Mouse (Mus musculus): ENCODE data around the gene Glod4. TPM values are rescaled to one million over a fixed set of nuclear protein-coding genes. Genes with fewer than 3 reads are reported as not detected.

Glod4 gene
- polyA plus RNA-seq, 1 experiment from 2014 or later: 111 TPM

DNA sequence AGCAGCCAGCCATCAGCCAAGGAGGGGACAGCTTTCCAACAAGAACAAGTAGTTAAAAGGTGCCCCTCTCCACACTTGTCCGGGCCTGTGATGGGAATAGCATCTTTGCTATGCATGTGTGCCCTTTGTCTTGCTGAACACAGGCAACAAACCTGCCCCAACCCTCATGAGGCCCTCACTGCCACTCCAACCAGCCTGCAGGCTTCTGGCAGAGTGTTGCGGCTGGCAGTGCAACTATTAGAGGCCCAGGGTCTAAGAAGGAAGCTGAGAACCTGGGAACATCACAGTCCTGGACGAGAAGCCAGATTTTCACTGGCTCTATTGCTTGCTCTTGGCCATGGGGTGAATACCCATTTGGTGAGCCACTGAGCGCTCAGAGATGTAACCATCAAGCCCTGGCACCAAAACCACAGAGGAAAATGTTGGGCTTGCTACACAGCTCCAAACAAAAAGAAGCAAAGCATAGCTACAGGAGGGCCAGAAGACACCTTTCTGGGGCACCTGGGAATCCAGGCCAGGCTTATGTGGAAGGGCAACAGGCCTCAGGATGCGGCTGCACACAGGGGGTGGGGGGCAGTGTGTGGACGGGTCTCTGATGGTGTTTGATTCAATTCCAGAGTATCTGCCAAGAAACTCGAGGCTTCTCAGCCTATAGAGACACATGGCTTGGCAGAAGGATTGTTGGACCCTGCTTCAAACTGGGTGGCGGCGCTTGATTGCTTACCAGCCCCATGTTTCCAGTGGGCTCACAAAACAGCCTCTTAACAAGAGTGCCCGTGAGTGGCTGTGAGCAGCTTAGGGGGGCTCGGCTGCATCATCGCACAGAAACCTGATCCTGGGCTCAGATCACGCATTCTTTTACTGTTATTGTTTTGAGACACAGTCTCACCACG is 35.7 kb upstream of the Glod4 start:
- H3K4me2 ChIP-seq: no peak overlapping the region
- peaks cover 14% of the 10 kb centered on the region; the same call in 1 of the 2 replicates for H3K36me3 ChIP-seq
- no peaks in the 10 kb centered on the region for H3K9me3 ChIP-seq (replicated peaks)
- H3K4me1 ChIP-seq (replicated peaks): peaks cover 12% of the 10 kb centered on the region; the same call in 1 of the 2 replicates
- WGBS: 62% methylated on average over 14 of the region's 14 CpGs
- no peak for ATAC-seq (ENCODE audit: insufficient number of reproducible peaks, low FRiP score)
- H3K4me3 ChIP-seq: no peak overlapping the region
- H3K27ac ChIP-seq (ENCODE audit: poor library complexity, severe bottlenecking): no peak overlapping the region
- no peak overlapping the region for H3K9ac ChIP-seq
- no peaks in the 10 kb centered on the region for H3K27me3 ChIP-seq (replicated peaks)

GRCm38 (mm10) chr11:76272440-76272839 is 28.9 kb upstream of the Glod4 start:
- peaks cover 6% of the 10 kb centered on the region; the same call in 1 of the 2 replicates for H3K4me1 ChIP-seq (replicated peaks)
- no peak for ATAC-seq (ENCODE audit: insufficient number of reproducible peaks, low FRiP score)
- H3K9ac ChIP-seq: no peak overlapping the region
- H3K27me3 ChIP-seq (replicated peaks): no peaks in the 10 kb centered on the region
- WGBS: 78% methylated on average over 4 of the region's 4 CpGs
- H3K36me3 ChIP-seq: peaks cover 37% of the 10 kb centered on the region
- no peak overlapping the region for H3K4me3 ChIP-seq
- H3K9me3 ChIP-seq (replicated peaks): no peaks in the 10 kb centered on the region
- no peak overlapping the region for H3K4me2 ChIP-seq
- no peak overlapping the region for H3K27ac ChIP-seq (ENCODE audit: poor library complexity, severe bottlenecking)

- H3K4me3 ChIP-seq: no peak overlapping the region
- peaks cover 25% of the 10 kb centered on the region for H3K36me3 ChIP-seq
- no peaks in the 10 kb centered on the region; the same call in 1 of the 2 replicates for H3K27me3 ChIP-seq (replicated peaks)
- no peak overlapping the region for H3K4me2 ChIP-seq
- H3K9me3 ChIP-seq (replicated peaks): no peaks in the 10 kb centered on the region
- no peak overlapping the region for H3K9ac ChIP-seq
- H3K27ac ChIP-seq (ENCODE audit: poor library complexity, severe bottlenecking): no peak overlapping the region
- ATAC-seq (ENCODE audit: insufficient number of reproducible peaks, low FRiP score): no peak
- peaks cover 11% of the 10 kb centered on the region for H3K4me1 ChIP-seq (replicated peaks)
- WGBS: 71% methylated on average over 6 of the region's 6 CpGs
Observed at GRCm38 (mm10) chr11:76268521-76269065, 25.1 kb upstream of the Glod4 start.

DNA sequence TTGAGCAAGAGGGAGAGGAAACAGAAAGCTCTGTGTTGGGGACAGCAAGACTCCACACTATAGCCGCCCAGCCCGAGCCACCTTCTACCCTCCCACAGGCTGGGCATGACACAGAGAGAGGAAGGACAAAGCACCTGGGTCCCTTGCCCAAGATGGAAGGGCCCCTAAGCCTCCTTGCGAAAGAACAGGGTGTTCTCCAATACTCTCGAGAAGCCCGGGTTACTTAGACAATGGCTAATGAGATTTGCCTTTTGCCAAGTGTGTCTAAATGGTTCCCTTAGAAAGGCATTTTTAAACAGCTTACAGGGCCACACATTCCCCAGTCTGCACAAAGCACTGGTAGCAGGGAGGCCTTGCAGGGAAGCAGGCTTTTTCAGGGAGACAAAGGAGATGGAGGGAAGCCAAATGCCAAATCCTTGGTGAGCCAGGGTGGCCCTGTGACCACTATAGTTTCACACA is 24.5 kb upstream of the Glod4 start:
- Histone ChIP-seq H3K4me3 (no peak overlapping the region), H3K27me3 (replicated peaks) (no peaks in the 10 kb centered on the region; the same call in 1 of the 2 replicates), H3K27ac (ENCODE audit: poor library complexity, severe bottlenecking) (no peak overlapping the region), H3K4me1 (replicated peaks) (peaks cover 16% of the 10 kb centered on the region), H3K9me3 (replicated peaks) (no peaks in the 10 kb centered on the region), H3K4me2 (no peak overlapping the region), H3K36me3 (peaks cover 20% of the 10 kb centered on the region), H3K9ac (no peak overlapping the region)
- no peak for ATAC-seq (ENCODE audit: insufficient number of reproducible peaks, low FRiP score)
- 61% methylated on average over 5 of the region's 5 CpGs for WGBS

- Histone ChIP-seq H3K36me3 (peaks cover 20% of the 10 kb centered on the region), H3K27ac (ENCODE audit: poor library complexity, severe bottlenecking) (no peak overlapping the region), H3K9ac (no peak overlapping the region), H3K27me3 (replicated peaks) (no peaks in the 10 kb centered on the region; the same call in 1 of the 2 replicates), H3K9me3 (replicated peaks) (no peaks in the 10 kb centered on the region), H3K4me3 (no peak overlapping the region), H3K4me1 (replicated peaks) (peaks cover 21% of the 10 kb centered on the region), H3K4me2 (no peak overlapping the region)
- WGBS: 64% methylated on average over 7 of the region's 7 CpGs
- no peak for ATAC-seq (ENCODE audit: insufficient number of reproducible peaks, low FRiP score)
Observed at GRCm38 (mm10) chr11:76267550-76267949, 24.0 kb upstream of the Glod4 start.

DNA sequence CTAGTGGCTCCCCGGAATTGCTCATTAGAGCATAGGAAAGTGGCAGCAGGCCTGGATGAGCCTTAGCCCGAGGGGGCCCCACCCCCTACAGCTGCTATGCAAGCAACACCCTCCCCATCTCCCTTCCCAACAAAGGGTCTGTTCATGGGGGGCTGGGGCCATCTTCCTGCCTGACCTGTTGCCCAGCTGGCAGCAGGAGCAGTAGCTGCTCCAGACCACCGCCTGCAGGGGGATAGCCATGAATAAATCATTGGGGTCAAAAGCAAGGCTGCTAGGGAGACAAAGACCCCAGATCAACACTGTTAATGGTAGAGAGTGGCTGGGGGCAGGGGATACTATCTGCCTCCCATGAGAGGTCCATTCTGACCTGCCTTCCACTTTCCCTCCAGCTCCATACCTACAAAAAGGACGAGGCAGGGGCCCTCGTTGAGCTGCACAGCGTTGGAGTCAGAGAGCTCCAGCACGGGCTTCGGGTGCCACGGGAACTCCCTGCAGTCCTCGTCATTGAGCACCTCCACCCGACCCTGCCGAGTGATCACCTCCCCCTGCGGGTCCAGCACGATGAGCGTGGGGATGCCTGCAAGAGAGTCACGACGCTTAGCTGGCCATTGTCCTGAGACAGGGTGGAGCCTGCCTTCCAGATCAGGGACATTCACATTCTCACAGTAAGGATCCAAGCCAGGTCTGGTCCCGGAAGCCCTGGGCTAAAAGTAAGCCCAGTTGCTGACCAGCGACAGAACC is 19.3 kb upstream of the Glod4 start:
- Histone ChIP-seq H3K4me1 (replicated peaks) (peaks cover 17% of the 10 kb centered on the region), H3K27ac (ENCODE audit: poor library complexity, severe bottlenecking) (no peak overlapping the region), H3K4me3 (no peak overlapping the region), H3K27me3 (replicated peaks) (no peaks in the 10 kb centered on the region; the same call in 1 of the 2 replicates), H3K9ac (no peak overlapping the region), H3K36me3 (peaks cover 27% of the 10 kb centered on the region), H3K9me3 (replicated peaks) (no peaks in the 10 kb centered on the region), H3K4me2 (peak overlapping the region; percentile 14; the same call in 1 of the 2 replicates)
- 19% methylated on average over 19 of the region's 19 CpGs for WGBS
- ATAC-seq (ENCODE audit: insufficient number of reproducible peaks, low FRiP score): no peak

GRCm38 (mm10) chr11:76261224-76261623 is 17.7 kb upstream of the Glod4 start:
- no peaks in the 10 kb centered on the region for H3K9me3 ChIP-seq (replicated peaks)
- H3K27ac ChIP-seq (ENCODE audit: poor library complexity, severe bottlenecking): no peak overlapping the region
- H3K4me2 ChIP-seq: no peak overlapping the region
- WGBS: 60% methylated on average over 12 of the region's 12 CpGs
- peaks cover 13% of the 10 kb centered on the region for H3K4me1 ChIP-seq (replicated peaks)
- H3K36me3 ChIP-seq: peaks cover 32% of the 10 kb centered on the region
- ATAC-seq (ENCODE audit: insufficient number of reproducible peaks, low FRiP score): 0 out of 2 replicates have a peak, but pooled peaks have one; percentile 20
- H3K27me3 ChIP-seq (replicated peaks): no peaks in the 10 kb centered on the region; the same call in 1 of the 2 replicates
- no peak overlapping the region for H3K4me3 ChIP-seq
- no peak overlapping the region for H3K9ac ChIP-seq

GRCm38 (mm10) chr11:76260208-76261050 is 16.9 kb upstream of the Glod4 start:
- no peaks in the 10 kb centered on the region; the same call in 1 of the 2 replicates for H3K27me3 ChIP-seq (replicated peaks)

DNA sequence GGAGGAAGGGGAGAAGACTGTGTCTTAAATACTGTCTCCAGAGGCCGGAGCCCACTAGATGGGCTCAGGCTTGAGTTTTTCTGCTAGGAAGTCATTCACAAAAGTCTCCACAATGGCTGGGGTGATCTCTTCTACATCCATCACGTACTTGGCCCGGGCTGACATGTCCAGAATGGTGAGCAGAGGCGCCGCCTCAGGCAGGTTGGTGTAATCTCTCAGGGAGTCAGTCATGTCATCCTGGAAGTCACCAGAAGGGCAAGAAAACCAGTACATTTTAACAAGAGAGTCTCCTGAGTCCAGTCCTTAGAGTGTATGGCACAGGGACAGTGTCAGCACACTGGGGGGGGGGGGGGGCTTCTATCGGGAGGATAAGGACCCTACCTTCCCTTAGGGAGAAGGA is 15.0 kb upstream of the Glod4 start:
- peaks cover 37% of the 10 kb centered on the region for H3K36me3 ChIP-seq
- no peaks in the 10 kb centered on the region for H3K9me3 ChIP-seq (replicated peaks)
- H3K27me3 ChIP-seq (replicated peaks): no peaks in the 10 kb centered on the region; the same call in 1 of the 2 replicates
- H3K4me1 ChIP-seq (replicated peaks): peaks cover 14% of the 10 kb centered on the region
- no peak overlapping the region for H3K4me2 ChIP-seq
- WGBS: 79% methylated on average over 6 of the region's 6 CpGs
- H3K27ac ChIP-seq (ENCODE audit: poor library complexity, severe bottlenecking): no peak overlapping the region
- no peak for ATAC-seq (ENCODE audit: insufficient number of reproducible peaks, low FRiP score)
- no peak overlapping the region for H3K4me3 ChIP-seq
- no peak overlapping the region for H3K9ac ChIP-seq

More at GRCm38 (mm10) chr11:76260208-76261050, 16.9 kb upstream of the Glod4 start:
- H3K9me3 ChIP-seq (replicated peaks): no peaks in the 10 kb centered on the region
- H3K27ac ChIP-seq (ENCODE audit: poor library complexity, severe bottlenecking): no peak overlapping the region
- no peak overlapping the region for H3K9ac ChIP-seq
- peaks cover 33% of the 10 kb centered on the region for H3K36me3 ChIP-seq
- H3K4me1 ChIP-seq (replicated peaks): peaks cover 15% of the 10 kb centered on the region
- no peak overlapping the region for H3K4me2 ChIP-seq
- H3K4me3 ChIP-seq: no peak overlapping the region
- no peak for ATAC-seq (ENCODE audit: insufficient number of reproducible peaks, low FRiP score)
- 78% methylated on average over 10 of the region's 10 CpGs for WGBS

- WGBS: 76% methylated on average over 4 of the region's 4 CpGs
Observed at GRCm38 (mm10) chr11:76257386-76257785, 13.9 kb upstream of the Glod4 start.

More at GRCm38 (mm10) chr11:76257386-76257785, 13.9 kb upstream of the Glod4 start:
- Histone ChIP-seq H3K4me2 (no peak overlapping the region), H3K4me3 (no peak overlapping the region), H3K36me3 (peaks cover 37% of the 10 kb centered on the region), H3K9me3 (replicated peaks) (no peaks in the 10 kb centered on the region), H3K9ac (no peak overlapping the region), H3K4me1 (replicated peaks) (0 out of 2 replicates have a peak, but pooled peaks cover 3% of the 10 kb centered on the region), H3K27ac (ENCODE audit: poor library complexity, severe bottlenecking) (no peak overlapping the region), H3K27me3 (replicated peaks) (no peaks in the 10 kb centered on the region)
- no peak for ATAC-seq (ENCODE audit: insufficient number of reproducible peaks, low FRiP score)
